Mouse (Mus musculus): ENCODE measurements at regions not wholly inside any gene's neighbourhood (a gene's known extent, or its start where the extent isn't known, plus 50 kb on each side); places are given as distances from the start of the nearest gene placed in this dataset.

- Histone ChIP-seq H3K4me3 (ENCODE audit: low read depth, low read length) (no peak overlapping the region), H3K36me3 (ENCODE audit: control insufficient read depth, insufficient read depth, low read length) (no peaks in the 10 kb centered on the region), H3K9me3 (ENCODE audit: control insufficient read depth, low read length) (no peaks in the 10 kb centered on the region), H3K27me3 (ENCODE audit: control insufficient read depth, insufficient read depth, low read length) (no peaks in the 10 kb centered on the region), H3K4me2 (replicated peaks; ENCODE audit: low read depth, low read length) (no peak overlapping the region), H3K4me1 (replicated peaks; ENCODE audit: control insufficient read depth, insufficient read depth, low read length) (no peaks in the 10 kb centered on the region), H3K27ac (ENCODE audit: low read depth, low read length) (no peak overlapping the region), H3K9ac (ENCODE audit: low read depth, low read length) (no peak overlapping the region)
- WGBS = 82% methylated on average over 1 of the region's 1 CpGs
- no peak for ATAC-seq (ENCODE audit: low FRiP score)
- no peak for DNase-seq (ENCODE audit: low spot score)
Observed at GRCm38 (mm10) chr15:31087607-31088006, 136.5 kb upstream of the Dap start.

GRCm38 (mm10) chr15:31091916-31092570 is 132.1 kb upstream of the Dap start:
- DNase-seq (ENCODE audit: low spot score) (no peak), ATAC-seq (ENCODE audit: low FRiP score) (no peak)
- no peaks in the 10 kb centered on the region for H3K4me1 ChIP-seq (replicated peaks; ENCODE audit: control insufficient read depth, insufficient read depth, low read length)
- H3K27me3 ChIP-seq (ENCODE audit: control insufficient read depth, insufficient read depth, low read length) = no peaks in the 10 kb centered on the region
- no peaks in the 10 kb centered on the region for H3K36me3 ChIP-seq (ENCODE audit: control insufficient read depth, insufficient read depth, low read length)
- no peak overlapping the region for H3K9ac ChIP-seq (ENCODE audit: low read depth, low read length)
- whole genome bisulfite sequencing = 80% methylated on average over 5 of the region's 5 CpGs
- no peak overlapping the region for H3K4me3 ChIP-seq (ENCODE audit: low read depth, low read length)
- no peaks in the 10 kb centered on the region for H3K9me3 ChIP-seq (ENCODE audit: control insufficient read depth, low read length)
- no peak overlapping the region for H3K4me2 ChIP-seq (replicated peaks; ENCODE audit: low read depth, low read length)
- no peak overlapping the region for H3K27ac ChIP-seq (ENCODE audit: low read depth, low read length)

- WGBS = 90% methylated on average over 7 of the region's 7 CpGs
Observed at GRCm38 (mm10) chr15:31096206-31096605, 127.9 kb upstream of the Dap start.

GRCm38 (mm10) chr15:31097301-31097700 is 126.8 kb upstream of the Dap start:
- H3K27me3 ChIP-seq (ENCODE audit: control insufficient read depth, insufficient read depth, low read length) = no peaks in the 10 kb centered on the region
- H3K27ac ChIP-seq (ENCODE audit: low read depth, low read length) = no peak overlapping the region
- DNase-seq (ENCODE audit: low spot score) (no peak), ATAC-seq (ENCODE audit: low FRiP score) (no peak)
- H3K9ac ChIP-seq (ENCODE audit: low read depth, low read length) = no peak overlapping the region
- 90% methylated on average over 4 of the region's 4 CpGs for WGBS
- no peak overlapping the region for H3K4me2 ChIP-seq (replicated peaks; ENCODE audit: low read depth, low read length)
- no peaks in the 10 kb centered on the region for H3K9me3 ChIP-seq (ENCODE audit: control insufficient read depth, low read length)
- no peak overlapping the region for H3K4me3 ChIP-seq (ENCODE audit: low read depth, low read length)
- no peaks in the 10 kb centered on the region for H3K36me3 ChIP-seq (ENCODE audit: control insufficient read depth, insufficient read depth, low read length)
- H3K4me1 ChIP-seq (replicated peaks; ENCODE audit: control insufficient read depth, insufficient read depth, low read length) = no peaks in the 10 kb centered on the region

More at GRCm38 (mm10) chr15:31096206-31096605, 127.9 kb upstream of the Dap start:
- Histone ChIP-seq H3K9ac (ENCODE audit: low read depth, low read length) (no peak overlapping the region), H3K4me1 (replicated peaks; ENCODE audit: control insufficient read depth, insufficient read depth, low read length) (no peaks in the 10 kb centered on the region), H3K4me2 (replicated peaks; ENCODE audit: low read depth, low read length) (no peak overlapping the region), H3K9me3 (ENCODE audit: control insufficient read depth, low read length) (no peaks in the 10 kb centered on the region), H3K27ac (ENCODE audit: low read depth, low read length) (no peak overlapping the region), H3K27me3 (ENCODE audit: control insufficient read depth, insufficient read depth, low read length) (no peaks in the 10 kb centered on the region), H3K36me3 (ENCODE audit: control insufficient read depth, insufficient read depth, low read length) (no peaks in the 10 kb centered on the region), H3K4me3 (ENCODE audit: low read depth, low read length) (no peak overlapping the region)
- no peak for DNase-seq (ENCODE audit: low spot score)
- ATAC-seq (ENCODE audit: low FRiP score) = no peak

DNA sequence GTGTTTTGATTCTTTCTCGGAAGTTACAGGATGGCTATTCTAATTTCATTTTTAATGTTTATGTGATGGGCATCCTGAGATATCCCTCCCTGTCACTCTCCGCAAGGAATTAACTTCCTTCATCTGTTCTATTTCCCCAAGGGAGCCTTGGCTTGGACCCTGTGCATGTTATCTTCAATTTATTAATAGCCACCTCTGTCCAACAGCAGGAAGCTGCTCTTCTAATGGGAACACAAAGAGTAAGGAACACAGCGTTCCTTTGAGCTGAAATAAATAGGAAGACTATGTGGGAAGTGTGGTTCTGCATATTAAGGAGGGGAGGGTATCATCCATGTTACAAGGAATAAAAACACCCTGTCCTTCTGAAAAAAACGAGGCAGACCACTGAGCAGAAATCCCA is 119.4 kb upstream of the Dap start:
- no peak for DNase-seq (ENCODE audit: low spot score)
- no peak for ATAC-seq (ENCODE audit: low FRiP score)

GRCm38 (mm10) chr15:31106907-31107306 is 117.2 kb upstream of the Dap start:
- Histone ChIP-seq H3K4me2 (replicated peaks; ENCODE audit: low read depth, low read length) (no peak overlapping the region), H3K27ac (ENCODE audit: low read depth, low read length) (no peak overlapping the region), H3K36me3 (ENCODE audit: control insufficient read depth, insufficient read depth, low read length) (no peaks in the 10 kb centered on the region), H3K4me1 (replicated peaks; ENCODE audit: control insufficient read depth, insufficient read depth, low read length) (no peaks in the 10 kb centered on the region), H3K27me3 (ENCODE audit: control insufficient read depth, insufficient read depth, low read length) (no peaks in the 10 kb centered on the region), H3K4me3 (ENCODE audit: low read depth, low read length) (no peak overlapping the region), H3K9me3 (ENCODE audit: control insufficient read depth, low read length) (no peaks in the 10 kb centered on the region), H3K9ac (ENCODE audit: low read depth, low read length) (no peak overlapping the region)
- WGBS = 83% methylated on average over 9 of the region's 9 CpGs
- DNase-seq (ENCODE audit: low spot score) (no peak), ATAC-seq (ENCODE audit: low FRiP score) (no peak)

More for the DNA sequence above, 119.4 kb upstream of the Dap start:
- Histone ChIP-seq H3K4me3 (ENCODE audit: low read depth, low read length) (no peak overlapping the region), H3K9me3 (ENCODE audit: control insufficient read depth, low read length) (no peaks in the 10 kb centered on the region), H3K4me1 (replicated peaks; ENCODE audit: control insufficient read depth, insufficient read depth, low read length) (no peaks in the 10 kb centered on the region), H3K9ac (ENCODE audit: low read depth, low read length) (no peak overlapping the region), H3K36me3 (ENCODE audit: control insufficient read depth, insufficient read depth, low read length) (no peaks in the 10 kb centered on the region), H3K4me2 (replicated peaks; ENCODE audit: low read depth, low read length) (no peak overlapping the region), H3K27me3 (ENCODE audit: control insufficient read depth, insufficient read depth, low read length) (no peaks in the 10 kb centered on the region), H3K27ac (ENCODE audit: low read depth, low read length) (no peak overlapping the region)
- WGBS = 83% methylated on average over 4 of the region's 4 CpGs

GRCm38 (mm10) chr15:31113216-31113615 is 110.9 kb upstream of the Dap start:
- Histone ChIP-seq H3K36me3 (ENCODE audit: control insufficient read depth, insufficient read depth, low read length) (no peaks in the 10 kb centered on the region), H3K4me3 (ENCODE audit: low read depth, low read length) (no peak overlapping the region), H3K27ac (ENCODE audit: low read depth, low read length) (no peak overlapping the region), H3K9ac (ENCODE audit: low read depth, low read length) (no peak overlapping the region), H3K4me1 (replicated peaks; ENCODE audit: control insufficient read depth, insufficient read depth, low read length) (no peaks in the 10 kb centered on the region), H3K27me3 (ENCODE audit: control insufficient read depth, insufficient read depth, low read length) (no peaks in the 10 kb centered on the region), H3K4me2 (replicated peaks; ENCODE audit: low read depth, low read length) (no peak overlapping the region), H3K9me3 (ENCODE audit: control insufficient read depth, low read length) (no peaks in the 10 kb centered on the region)
- ATAC-seq (ENCODE audit: low FRiP score) = no peak
- no peak for DNase-seq (ENCODE audit: low spot score)
- WGBS = 72% methylated on average over 1 of the region's 1 CpGs

DNA sequence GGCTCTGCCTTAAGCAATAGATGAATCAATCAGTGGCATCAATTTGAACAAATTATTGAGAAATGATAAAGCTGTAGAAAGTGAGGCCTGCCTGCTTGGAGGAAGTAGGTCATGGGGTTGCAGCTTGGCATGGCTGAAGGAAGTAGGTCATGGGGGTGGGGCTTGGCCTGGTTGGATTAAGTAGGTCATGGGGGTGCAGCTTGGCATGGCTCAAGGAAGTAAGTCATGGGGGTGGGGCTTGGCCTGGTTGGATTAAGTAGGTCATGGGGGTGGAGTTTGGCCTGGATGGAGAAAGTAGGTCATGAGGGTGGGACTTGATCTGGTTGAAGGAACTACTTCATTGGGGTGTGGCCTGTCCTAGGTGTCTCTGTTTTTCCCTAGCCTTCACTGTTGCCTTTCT is 106.8 kb upstream of the Dap start:
- H3K4me1 ChIP-seq (replicated peaks; ENCODE audit: control insufficient read depth, insufficient read depth, low read length) = no peaks in the 10 kb centered on the region
- no peak for DNase-seq (ENCODE audit: low spot score)
- no peaks in the 10 kb centered on the region for H3K27me3 ChIP-seq (ENCODE audit: control insufficient read depth, insufficient read depth, low read length)
- no peaks in the 10 kb centered on the region for H3K36me3 ChIP-seq (ENCODE audit: control insufficient read depth, insufficient read depth, low read length)
- no peak overlapping the region for H3K4me2 ChIP-seq (replicated peaks; ENCODE audit: low read depth, low read length)
- no peak overlapping the region for H3K4me3 ChIP-seq (ENCODE audit: low read depth, low read length)
- no peak overlapping the region for H3K9ac ChIP-seq (ENCODE audit: low read depth, low read length)
- ATAC-seq (ENCODE audit: low FRiP score) = no peak
- H3K27ac ChIP-seq (ENCODE audit: low read depth, low read length) = no peak overlapping the region
- H3K9me3 ChIP-seq (ENCODE audit: control insufficient read depth, low read length) = no peaks in the 10 kb centered on the region

DNA sequence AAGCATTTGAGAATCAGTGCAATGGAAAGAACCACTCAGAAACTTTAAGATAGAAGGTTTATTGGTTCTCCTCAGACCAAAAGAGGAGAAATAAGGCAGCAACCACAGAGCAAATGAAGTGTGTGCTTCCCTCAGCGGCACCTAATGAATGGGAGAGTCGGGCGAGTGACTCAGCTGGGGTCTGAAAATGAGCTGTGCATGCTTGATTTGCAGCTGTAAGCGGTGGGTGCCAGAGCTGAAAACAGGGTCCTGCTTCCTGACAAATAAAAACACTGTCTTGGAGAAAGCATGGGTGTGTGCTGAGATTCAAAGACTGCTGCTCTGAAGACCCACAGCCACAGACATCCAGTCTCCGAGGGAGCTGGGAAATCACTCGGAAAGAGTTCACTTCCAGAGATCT is 104.0 kb upstream of the Dap start:
- no peak overlapping the region for H3K4me3 ChIP-seq (ENCODE audit: low read depth, low read length)
- H3K9ac ChIP-seq (ENCODE audit: low read depth, low read length) = no peak overlapping the region
- peak; percentile 6 for DNase-seq (ENCODE audit: low spot score)
- WGBS = 56% methylated on average over 6 of the region's 6 CpGs
- ATAC-seq (ENCODE audit: low FRiP score) = no peak
- no peaks in the 10 kb centered on the region for H3K9me3 ChIP-seq (ENCODE audit: control insufficient read depth, low read length)
- H3K27ac ChIP-seq (ENCODE audit: low read depth, low read length) = no peak overlapping the region
- no peaks in the 10 kb centered on the region for H3K27me3 ChIP-seq (ENCODE audit: control insufficient read depth, insufficient read depth, low read length)
- no peaks in the 10 kb centered on the region for H3K4me1 ChIP-seq (replicated peaks; ENCODE audit: control insufficient read depth, insufficient read depth, low read length)
- H3K36me3 ChIP-seq (ENCODE audit: control insufficient read depth, insufficient read depth, low read length) = no peaks in the 10 kb centered on the region
- H3K4me2 ChIP-seq (replicated peaks; ENCODE audit: low read depth, low read length) = no peak overlapping the region

Measured in hindbrain, embryonic 11.5 days (tissue).